Mouse (Mus musculus) lung, embryonic 15.5 days (tissue): Measurements from ENCODE around the gene Obp1a. TPM values are rescaled to one million over a fixed set of nuclear protein-coding genes. Genes with fewer than 3 reads are reported as not detected.

Source experiments
- ATAC-seq: fragments of 200-750 bp; cut with Nextera tagmentation; 2 replicates; pipeline ENCODE4 v1.8.0; 2017; ENCODE audit warnings: moderate number of reproducible peaks, borderline replicate concordance; ENCODE audit not compliant: low FRiP score, low TSS enrichment; ENCODE audit errors: extremely low read depth
- H3K27ac ChIP-seq: fragments of 300-500 bp; sonication (generic); 2 replicates; pipeline ENCODE4 v1.5.1; 2015; ENCODE audit warnings: moderate library complexity, mild to moderate bottlenecking, inconsistent platforms
- H3K27me3 ChIP-seq: fragments of 300-500 bp; sonication (generic); 2 replicates; pipeline ENCODE4 v1.6.1; 2015; ENCODE audit warnings: inconsistent platforms
- H3K36me3 ChIP-seq: fragments of 300-500 bp; sonication (generic); 2 replicates; pipeline ENCODE4 v1.6.1; 2015; ENCODE audit warnings: inconsistent platforms
- H3K4me1 ChIP-seq: fragments of 300-500 bp; sonication (generic); 2 replicates; pipeline ENCODE4 v1.6.1; 2015; ENCODE audit warnings: inconsistent platforms
- H3K4me2 ChIP-seq: fragments of 300-500 bp; sonication (generic); 2 replicates; pipeline ENCODE4 v1.6.1; 2015; ENCODE audit warnings: inconsistent platforms, mild to moderate bottlenecking, moderate library complexity
- H3K4me3 ChIP-seq: fragments of 300-500 bp; sonication (generic); 2 replicates; pipeline ENCODE4 v1.5.1; 2015; ENCODE audit warnings: mild to moderate bottlenecking, inconsistent platforms
- H3K9ac ChIP-seq: fragments of 300-500 bp; sonication (generic); 2 replicates; pipeline ENCODE4 v1.6.1; 2015; ENCODE audit warnings: inconsistent platforms
- H3K9me3 ChIP-seq: fragments of 300-500 bp; sonication (generic); 2 replicates; pipeline ENCODE4 v1.6.1; 2016; ENCODE audit warnings: inconsistent platforms
- WGBS: fragments of 180-500 bp; shearing (Covaris S2); methylation state at CpG from one replicate; pipeline ENCODE4 v1.1.7; 2015; 5-methylcytosine and 5-hydroxymethylcytosine counted together
- polyA plus RNA-seq: library from polyadenylated mRNA; unstranded; fragments of >200 nt; fragmentation: Nextera tagmentation; extraction: Ambion mirVana; gene quantifications from 2 replicates; pipeline ENCODE4 v1.2.1, GENCODE M21; 2015

Obp1a gene
- not detected in 2 replicates for polyA plus RNA-seq

GRCm38 (mm10) chrX:78091274-78091673, at the start of gene Obp1a:
Gene Obp1a (minus strand): TSS chrX:78091374.
- Histone ChIP-seq H3K36me3 (no peaks in the 10 kb centered on the region), H3K9me3 (no peaks in the 10 kb centered on the region), H3K27me3 (no peaks in the 10 kb centered on the region), H3K4me3 (no peak within 1 kb of the TSS), H3K9ac (no peak within 1 kb of the TSS), H3K4me1 (no peaks in the 10 kb centered on the region), H3K27ac (no peak within 1 kb of the TSS), H3K4me2 (no peak within 1 kb of the TSS)
- ATAC-seq, result no peak

- H3K36me3 ChIP-seq, result no peaks in the 10 kb centered on the region
- H3K4me1 ChIP-seq, result no peaks in the 10 kb centered on the region
- H3K4me3 ChIP-seq, result no peak within 1 kb of the TSS
- no peak within 1 kb of the TSS for H3K9ac ChIP-seq
- H3K9me3 ChIP-seq, result no peaks in the 10 kb centered on the region
- no peaks in the 10 kb centered on the region for H3K27me3 ChIP-seq
- WGBS, result 53% methylated on average over 1 of the region's 1 CpGs
- H3K4me2 ChIP-seq, result no peak within 1 kb of the TSS
- ATAC-seq, result no peak
- no peak within 1 kb of the TSS for H3K27ac ChIP-seq
Measured at GRCm38 (mm10) chrX:78125167-78125566, 34.0 kb upstream of the Obp1a start, which contains the start of gene Gm5938. Gene Gm5938 (plus strand): TSS chrX:78125467.

Other genes starting within 250 kb of the Obp1a start
- not detected in 2 replicates for gene Pbsn, start 237.8 kb downstream of the Obp1a start, polyA plus RNA-seq
- not detected in 2 replicates for gene Gm14744, start 226.6 kb downstream of the Obp1a start, polyA plus RNA-seq
- not detected in 2 replicates for gene 5430402E10Rik, start 166.3 kb downstream of the Obp1a start, polyA plus RNA-seq
- gene Gm5938, start 34.1 kb upstream of the Obp1a start, polyA plus RNA-seq, result not detected in 2 replicates
- gene Obp1b, start 95.4 kb upstream of the Obp1a start, polyA plus RNA-seq, result not detected in 2 replicates
- gene Gm14743, start 154.5 kb upstream of the Obp1a start, polyA plus RNA-seq, result not detected in 2 replicates